Mouse (Mus musculus) hindlimb bud, embryonic 11.5 days (tissue): ENCODE results near the gene Hoxb8.

Experiments used
- DNase-seq: peaks from one replicate; pipeline ENCODE4 v3.0.0-alpha.2; 2012; ENCODE audit warnings: low read depth, low spot score; ENCODE audit errors: extremely low spot score

The Hoxb8 gene

GRCm38 (mm10) chr11:96267021-96267920, 14.4 kb upstream of the Hoxb8 start:
- DNase-seq, result no peak

- no peak for DNase-seq
Measured at GRCm38 (mm10) chr11:96268031-96268745, 13.5 kb upstream of the Hoxb8 start.

GRCm38 (mm10) chr11:96269869-96270268, 11.8 kb upstream of the Hoxb8 start:
- DNase-seq, result no peak

- no peak for DNase-seq
Measured at GRCm38 (mm10) chr11:96270996-96271540, 10.6 kb upstream of the Hoxb8 start, which contains the start of gene Hoxb9. Gene Hoxb9, plus strand, starts transcription at chr11:96271457.

- no peak for DNase-seq
Measured at GRCm38 (mm10) chr11:96271541-96272011, 10.1 kb upstream of the Hoxb8 start.

- DNase-seq, result no peak
Measured at GRCm38 (mm10) chr11:96272024-96272921, 9.4 kb upstream of the Hoxb8 start.

GRCm38 (mm10) chr11:96274428-96274827, 7.3 kb upstream of the Hoxb8 start:
- DNase-seq, result no peak

GRCm38 (mm10) chr11:96275896-96276295, 5.8 kb upstream of the Hoxb8 start:
- no peak for DNase-seq

GRCm38 (mm10) chr11:96277151-96278044, 4.3 kb upstream of the Hoxb8 start:
- DNase-seq, result no peak

- no peak for DNase-seq
Measured at GRCm38 (mm10) chr11:96278324-96278723, 3.4 kb upstream of the Hoxb8 start.

- DNase-seq, result peak; percentile 86
Measured at GRCm38 (mm10) chr11:96278773-96279172, 2.9 kb upstream of the Hoxb8 start.

GRCm38 (mm10) chr11:96279421-96280233, 2.1 kb upstream of the Hoxb8 start:
- no peak for DNase-seq

- no peak for DNase-seq
Measured at GRCm38 (mm10) chr11:96280399-96281378, 1.0 kb upstream of the Hoxb8 start.

- DNase-seq, result no peak
Measured at GRCm38 (mm10) chr11:96281396-96281795, 309 bp upstream of the Hoxb8 start.

- DNase-seq, result no peak
Measured at GRCm38 (mm10) chr11:96282795-96283430, 1.2 kb downstream of the Hoxb8 start.

GRCm38 (mm10) chr11:96284041-96284749, 2.5 kb downstream of the Hoxb8 start:
- DNase-seq, result no peak
